1 mouse cellular context compared by ENCODE assay signal in genomic region chr14:121878176-121878858, GRCm38 (mm10).
TF ChIP-seq lines count a peak whose summit lies in the region.

Gene Ubac2, plus strand, starts transcription at chr14:121878620.

TF ChIP-seq in MEL, 35 proteins besides CTCF, POLR2A, EP300 and RAD21 (continued from another document):
- TF ChIP-seq POLR2AphosphoS2 (IDR thresholded peaks at IDR 0.05; ENCODE audit: low read length) (peak; percentile 84), RCOR1 (IDR thresholded peaks at IDR 0.05; ENCODE audit: low read depth, low read length) (peak; percentile 27; the same call in 1 of the 2 replicates), E2F4 (IDR thresholded peaks at IDR 0.05; ENCODE audit: borderline replicate concordance, low read depth, low read length) (peak; percentile 81; the same call in 1 of the 2 replicates), SIN3A (IDR thresholded peaks at IDR 0.05; ENCODE audit: low read length) (peak; percentile 85), CHD1 (IDR thresholded peaks at IDR 0.05; ENCODE audit: low read depth, low read length) (no peak)
